Mouse (Mus musculus) embryonic fibroblast, embryonic 13.5 days (primary cell): ENCODE results near the gene Gpd1l.

Experiments
- CTCF ChIP-seq: IDR thresholded peaks from 2 replicates; pipeline ENCODE4 v1.5.1; 2011; ENCODE audit warnings: mild to moderate bottlenecking, control low read depth, low read length, moderate library complexity, borderline replicate concordance; ENCODE audit not compliant: insufficient read depth
- POLR2A ChIP-seq: IDR thresholded peaks from 2 replicates; pipeline ENCODE4 v1.6.1; 2011; ENCODE audit warnings: low read depth, mild to moderate bottlenecking, control low read depth, low read length, moderate library complexity

GRCm38 (mm10) chr9:114920569-114920968 lies 13.2 kb downstream of the Gpd1l start:
- no peak for TF ChIP-seq POLR2A
- TF ChIP-seq CTCF, result no peak
